Mouse (Mus musculus) spleen, postnatal 14 days (tissue): ENCODE measurements around the gene Cfap54.
A peak's percentile ranks its signal among the peaks of the same experiment; 100 is the strongest.

Experiments
- DNase-seq, 2 experiments: peaks; one replicate each; pipeline ENCODE4 v3.0.0; 2021 to 2022; ENCODE audit warnings: low spot score in 2 of 2

Gene Cfap54

DNA sequence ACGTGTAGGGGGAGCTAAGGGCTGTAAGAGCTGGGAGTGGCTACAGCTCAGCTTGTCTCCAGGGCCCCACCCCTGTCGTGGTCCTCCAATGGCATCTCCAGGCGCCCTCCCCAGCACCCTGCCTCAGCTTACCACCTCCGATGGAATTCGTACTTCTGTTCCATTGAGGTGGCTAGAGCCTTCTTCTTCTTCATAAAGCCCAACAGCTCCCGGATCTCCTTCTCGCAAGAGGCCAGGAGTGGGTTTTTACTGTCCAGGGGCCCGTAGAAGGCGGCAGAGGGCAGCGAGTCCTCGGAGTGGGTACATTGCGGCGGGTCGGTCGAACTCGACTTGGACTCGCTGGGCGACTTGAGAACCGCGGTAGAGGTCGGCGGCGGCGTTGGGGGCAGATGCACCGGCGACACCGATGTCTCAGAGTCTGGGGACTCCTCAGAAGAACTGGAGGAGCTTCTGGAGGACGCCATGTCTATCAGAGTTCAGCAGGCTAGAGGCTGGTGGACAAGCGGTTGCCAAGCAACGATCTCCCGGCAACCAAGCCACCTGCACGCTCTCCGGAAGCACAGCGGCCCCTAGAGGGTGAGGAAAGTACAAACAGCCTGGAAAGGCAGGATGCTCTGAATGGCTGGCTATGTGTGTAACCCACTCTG lies at the start of gene Cfap54:
Gene Cfap54, minus strand, starts transcription at position 486 of the 647 bp plus-strand sequence.
- peak; percentile 75 to 86 for DNase-seq

- no peak for DNase-seq
These were observed 49.1 kb upstream of the Cfap54 start for GRCm38 (mm10) chr10:93130456-93130940.

DNA sequence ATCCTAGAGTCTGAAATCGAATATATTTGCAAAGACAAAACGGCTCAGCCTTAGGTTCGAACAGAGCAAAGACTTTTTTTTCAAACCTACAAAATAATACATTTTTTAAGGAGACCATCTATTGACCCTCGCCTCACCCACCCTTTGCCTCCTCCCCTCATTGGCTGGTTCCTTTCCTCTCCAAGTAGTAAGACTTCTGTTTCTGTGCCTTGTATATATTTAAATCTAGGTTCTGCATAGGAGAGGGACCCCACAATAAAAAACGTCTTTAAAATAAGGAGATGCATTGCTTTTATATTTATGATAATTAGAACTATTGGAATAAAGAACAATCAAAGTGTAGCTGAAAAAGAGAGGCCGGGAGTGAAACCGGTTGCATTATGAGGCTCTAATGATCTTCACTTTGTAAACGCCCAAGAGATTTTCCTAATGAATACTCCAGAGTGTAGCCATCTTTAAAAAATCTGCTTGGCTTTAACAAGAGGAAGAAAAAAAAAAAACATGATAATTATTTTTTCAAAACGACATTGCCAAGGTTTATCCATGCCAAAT lies 48.6 kb upstream of the Cfap54 start:
- no peak for DNase-seq

GRCm38 (mm10) chr10:93129345-93129744 lies 47.9 kb upstream of the Cfap54 start:
- DNase-seq = no peak

GRCm38 (mm10) chr10:93128566-93128965 lies 47.1 kb upstream of the Cfap54 start:
- DNase-seq = no peak

- DNase-seq = no peak
These were observed 44.6 kb upstream of the Cfap54 start for GRCm38 (mm10) chr10:93126025-93126424.

DNA sequence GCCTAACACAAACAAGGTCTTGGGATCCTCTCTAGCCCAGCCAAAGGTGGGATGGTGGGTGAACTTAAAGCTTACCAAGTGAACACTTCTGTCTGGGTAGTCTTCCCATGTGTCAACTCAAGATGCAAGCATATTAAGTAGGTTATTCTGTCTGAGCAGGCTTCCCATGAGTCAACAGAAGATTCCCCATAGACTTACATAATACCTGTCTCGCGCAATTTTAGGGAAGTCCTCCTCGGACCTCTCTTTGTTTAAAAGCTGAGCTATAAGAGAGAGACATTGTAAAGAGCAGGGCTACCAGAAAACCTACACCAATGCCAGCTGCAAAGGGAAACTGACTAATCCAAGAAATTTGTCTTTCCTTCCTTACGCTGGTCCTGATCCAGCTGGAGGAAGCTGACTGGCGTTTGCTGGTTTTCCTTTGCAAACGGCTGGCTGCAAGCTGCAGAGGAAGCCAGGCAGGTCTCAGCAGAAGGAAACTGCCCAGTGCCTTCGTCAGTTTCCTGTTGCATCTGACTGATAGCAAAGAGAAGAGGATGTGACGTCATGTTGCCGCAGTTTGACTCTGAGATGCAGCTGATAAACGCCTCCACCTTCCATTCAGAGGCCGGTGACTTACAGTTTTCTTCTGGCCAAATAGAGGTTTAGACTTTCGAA lies 42.7 kb upstream of the Cfap54 start:
- peak; percentile 37 to 51 for DNase-seq

GRCm38 (mm10) chr10:93123310-93123709 lies 41.9 kb upstream of the Cfap54 start:
- no peak for DNase-seq

DNA sequence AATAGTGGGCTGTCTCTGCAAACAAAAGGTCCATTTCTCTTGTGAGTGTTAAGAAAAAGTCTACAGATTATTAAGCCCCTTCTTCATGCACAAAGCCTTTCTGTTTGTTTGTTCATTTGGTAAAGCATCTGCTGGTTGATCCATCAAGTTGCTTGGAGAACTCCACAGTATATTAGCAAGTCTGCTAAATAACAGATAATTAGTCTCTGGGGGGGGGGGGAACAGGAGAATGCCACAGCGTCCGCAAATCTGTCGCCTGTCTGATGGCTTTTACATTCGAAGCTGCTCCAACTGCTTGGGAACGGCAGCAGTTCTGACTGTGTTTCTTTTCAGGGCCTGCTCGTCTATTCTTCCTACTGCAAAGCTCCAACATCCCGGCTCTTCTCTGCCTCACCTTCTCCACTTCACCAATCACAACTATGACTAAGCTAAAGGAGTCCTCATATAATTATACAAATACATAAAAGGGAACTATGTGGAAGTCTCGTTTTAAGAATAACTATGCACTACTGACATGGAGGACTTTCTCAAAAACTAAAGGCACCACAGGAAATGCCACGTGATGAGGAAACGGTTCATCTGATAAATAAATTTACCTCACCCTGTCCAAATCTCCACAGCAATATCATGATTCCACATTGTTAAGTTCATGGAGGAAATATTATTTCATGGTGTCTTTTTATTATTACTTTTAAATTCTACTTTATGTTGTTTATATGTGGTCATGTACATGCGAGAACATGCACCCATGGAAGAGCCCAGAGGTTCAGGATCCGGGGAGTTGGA lies 41.2 kb upstream of the Cfap54 start:
- DNase-seq = no peak

- DNase-seq = no peak
These were observed 39.9 kb upstream of the Cfap54 start for GRCm38 (mm10) chr10:93121262-93121860.

DNA sequence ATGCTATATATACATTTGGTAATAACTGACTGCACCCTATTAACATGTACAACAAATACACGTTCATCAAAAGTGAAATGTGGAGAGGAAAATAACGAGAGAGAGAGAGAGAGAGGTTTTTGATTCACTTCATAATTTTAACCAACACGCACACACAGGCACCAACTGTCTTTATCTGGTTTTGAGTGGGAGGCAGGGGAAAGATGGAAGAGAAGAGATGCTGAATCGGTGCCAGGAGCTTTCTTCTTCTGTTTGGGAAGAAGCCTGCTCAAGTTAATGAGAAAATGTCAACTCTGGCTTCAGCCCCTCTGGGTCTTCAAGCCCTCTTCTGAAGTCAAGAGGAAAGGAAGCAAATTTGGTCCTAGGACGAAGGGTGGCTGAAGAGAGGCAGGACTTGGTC lies 38.4 kb upstream of the Cfap54 start:
- DNase-seq = no peak

DNA sequence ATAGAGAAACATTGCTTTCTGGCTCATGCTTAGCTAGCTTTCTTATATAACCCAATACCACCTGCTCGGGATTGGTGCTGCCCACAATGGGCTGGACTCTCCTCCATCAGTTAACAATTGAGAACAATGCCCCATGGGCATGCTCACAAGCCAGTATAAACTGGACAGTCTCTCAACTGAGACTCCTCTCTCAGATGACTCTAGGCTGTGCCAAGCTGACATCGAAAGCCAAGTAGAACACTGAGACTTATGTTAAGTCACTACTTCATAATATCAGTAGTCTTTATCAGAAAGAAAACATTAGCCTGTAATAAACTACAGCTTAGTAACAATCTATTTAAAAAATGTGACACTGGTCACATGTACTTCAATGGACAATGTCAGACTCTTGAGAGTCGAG lies 35.2 kb upstream of the Cfap54 start:
- DNase-seq = no peak

GRCm38 (mm10) chr10:93115743-93116142 lies 34.3 kb upstream of the Cfap54 start:
- DNase-seq = no peak

GRCm38 (mm10) chr10:93114782-93115181 lies 33.4 kb upstream of the Cfap54 start:
- DNase-seq = no peak

DNA sequence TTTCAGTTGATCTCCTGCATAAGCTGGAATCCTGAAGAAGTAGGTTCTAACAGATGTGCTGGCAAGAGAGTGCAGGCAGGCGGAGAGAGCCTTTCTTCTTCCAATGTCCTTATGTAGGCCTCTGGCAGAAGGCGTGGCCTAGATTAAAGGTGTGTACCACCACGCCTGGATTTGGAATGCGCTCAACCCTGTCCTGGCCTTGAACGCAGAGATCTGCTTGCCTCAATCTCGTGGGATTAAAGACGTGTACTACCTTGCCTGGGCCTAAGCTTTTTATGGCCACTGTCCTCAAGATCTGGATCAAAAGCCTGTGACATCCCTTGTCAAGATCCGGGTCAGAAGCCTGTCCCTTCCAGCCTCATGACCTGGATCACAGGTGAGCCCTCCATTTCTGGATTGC lies 32.5 kb upstream of the Cfap54 start:
- no peak for DNase-seq

- no peak for DNase-seq
These were observed 30.6 kb upstream of the Cfap54 start for GRCm38 (mm10) chr10:93112021-93112420.

DNA sequence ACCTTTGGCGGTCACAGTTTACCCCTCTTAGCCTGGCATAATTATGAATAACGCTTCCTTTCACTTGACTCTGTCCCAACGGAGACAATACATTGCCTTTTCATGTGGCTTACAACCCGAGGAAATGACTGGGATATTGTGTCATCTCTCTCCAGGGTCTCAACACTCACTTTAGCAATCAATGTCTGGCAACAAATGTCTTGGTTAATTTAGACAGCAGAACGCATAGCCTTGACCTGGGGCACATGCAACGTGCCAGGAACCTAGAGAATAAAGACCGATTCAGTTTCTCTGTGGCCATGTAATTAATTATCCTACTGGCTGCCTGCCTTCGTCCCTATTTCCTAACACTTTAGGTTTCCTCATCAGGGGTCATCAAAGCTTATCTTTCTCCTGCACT lies 30.0 kb upstream of the Cfap54 start:
- no peak for DNase-seq

GRCm38 (mm10) chr10:93105358-93105757 lies 23.9 kb upstream of the Cfap54 start:
- DNase-seq = no peak

DNA sequence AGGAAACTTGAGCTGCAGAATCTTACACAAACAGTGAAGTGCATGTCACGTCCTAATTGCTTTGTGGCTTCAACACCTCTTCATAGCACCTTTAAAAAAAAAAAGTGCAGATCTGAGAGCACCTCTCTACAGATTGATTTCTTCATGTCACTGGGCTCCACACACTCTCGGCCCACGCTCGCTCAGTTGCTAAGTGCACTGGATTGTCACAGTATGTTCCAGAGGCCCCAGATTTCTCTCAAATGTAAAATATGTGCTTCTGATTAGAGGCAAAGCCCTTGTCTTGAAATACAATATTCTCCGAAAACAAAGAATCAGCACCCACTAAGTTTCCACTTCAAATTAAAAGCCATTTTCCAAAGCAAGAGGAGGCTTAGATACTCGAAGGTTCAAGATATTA lies 22.9 kb upstream of the Cfap54 start:
- DNase-seq = no peak

DNA sequence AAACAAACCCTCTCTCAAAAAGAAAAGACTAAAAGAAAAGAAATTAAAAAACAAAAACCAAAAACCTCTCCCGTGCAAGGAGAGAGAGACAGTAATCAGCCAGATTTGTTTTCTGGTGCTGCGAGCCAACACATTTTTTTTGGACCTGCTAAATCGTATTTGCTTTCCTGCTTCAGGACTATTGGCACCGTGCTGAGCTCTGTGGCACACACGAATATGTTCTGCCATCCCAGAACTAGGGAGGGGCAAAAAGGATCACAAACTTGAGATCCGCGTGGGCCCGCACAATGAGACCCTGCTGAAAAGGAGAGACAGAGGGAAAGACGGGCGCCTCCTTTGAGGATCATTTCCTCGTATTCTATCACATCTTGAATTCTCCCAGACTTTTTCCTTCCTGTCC lies 22.3 kb upstream of the Cfap54 start:
- no peak for DNase-seq

DNA sequence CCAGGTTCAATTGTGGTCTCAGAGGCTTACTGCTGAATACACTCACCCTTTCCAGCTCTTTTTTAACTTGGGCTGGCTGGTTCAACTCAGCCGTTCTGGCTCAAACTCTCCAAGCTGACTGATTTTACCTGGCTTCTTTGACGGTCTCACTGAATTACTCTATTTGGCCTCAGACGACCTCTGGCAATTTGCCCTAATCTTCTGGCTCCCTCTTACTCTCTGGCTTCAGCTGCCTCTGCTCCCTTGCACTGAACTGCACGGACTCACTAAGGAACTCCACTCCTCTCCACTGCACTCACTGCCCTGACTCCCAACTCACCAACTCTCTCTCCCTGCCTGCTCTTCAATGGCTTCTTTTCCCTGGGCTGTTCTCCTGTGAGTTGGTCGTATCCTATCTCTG lies 20.9 kb upstream of the Cfap54 start:
- DNase-seq = no peak

DNA sequence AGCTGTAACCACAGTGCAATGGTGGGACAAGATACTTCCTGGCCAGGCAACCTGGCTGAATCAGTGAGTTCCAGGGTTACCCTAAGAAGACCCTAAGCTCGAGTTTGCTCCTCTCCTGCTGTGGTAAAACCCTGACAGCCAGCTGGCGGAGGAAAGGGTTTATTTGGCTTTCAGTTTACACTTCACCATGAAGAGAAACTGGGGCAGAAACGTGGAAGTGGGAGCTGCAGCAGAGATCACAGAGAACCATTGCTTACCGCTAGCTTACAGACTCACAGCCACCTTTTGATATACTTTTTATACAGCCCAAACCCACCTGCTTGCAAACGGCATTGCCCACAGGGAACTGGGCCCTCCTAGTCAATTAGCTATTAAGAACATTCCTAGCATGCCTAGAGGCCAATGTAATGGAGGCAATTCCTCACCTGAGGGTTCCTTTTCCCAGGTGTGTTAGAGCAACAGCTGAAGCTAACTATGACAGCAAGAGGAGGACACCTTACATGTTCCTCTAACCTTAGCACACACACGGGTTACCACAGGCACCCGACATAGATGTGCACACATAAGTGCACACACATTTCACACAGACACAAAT lies 16.9 kb upstream of the Cfap54 start:
- no peak for DNase-seq
